Mouse (Mus musculus) kidney, embryonic 15.5 days (tissue): ENCODE data around the gene Syt2. TPM values are rescaled to one million over a fixed set of nuclear protein-coding genes. Genes with fewer than 3 reads are reported as not detected.

Source experiments
- ATAC-seq: fragments of 200-750 bp; cut with Nextera tagmentation; replicated peaks from 2 replicates; pipeline ENCODE4 v1.8.0; 2017; ENCODE audit warnings: moderate TSS enrichment; ENCODE audit not compliant: low FRiP score
- H3K27ac ChIP-seq: fragments of 300-500 bp; sonication (generic); 2 replicates; pipeline ENCODE4 v1.5.1; 2015; ENCODE audit warnings: mild to moderate bottlenecking, inconsistent platforms
- H3K27me3 ChIP-seq: fragments of 300-500 bp; sonication (generic); 2 replicates; pipeline ENCODE4 v1.6.1; 2015; ENCODE audit warnings: inconsistent platforms
- H3K36me3 ChIP-seq: fragments of 300-500 bp; sonication (generic); 2 replicates; pipeline ENCODE4 v1.6.1; 2015; ENCODE audit warnings: inconsistent platforms
- H3K4me1 ChIP-seq: fragments of 300-500 bp; sonication (generic); 2 replicates; pipeline ENCODE4 v1.6.1; 2015; ENCODE audit warnings: inconsistent platforms
- H3K4me2 ChIP-seq: fragments of 300-500 bp; sonication (generic); 2 replicates; pipeline ENCODE4 v1.6.1; 2015; ENCODE audit warnings: moderate library complexity, mild to moderate bottlenecking, inconsistent platforms
- H3K4me3 ChIP-seq: fragments of 300-500 bp; sonication (generic); replicated peaks from 2 replicates; pipeline ENCODE4 v1.5.1; 2015; ENCODE audit warnings: mild to moderate bottlenecking, inconsistent platforms
- H3K9ac ChIP-seq: fragments of 300-500 bp; sonication (generic); 2 replicates; pipeline ENCODE4 v1.6.1; 2015; ENCODE audit warnings: mild to moderate bottlenecking, inconsistent platforms
- H3K9me3 ChIP-seq: fragments of 300-500 bp; sonication (generic); replicated peaks from 2 replicates; pipeline ENCODE4 v1.6.1; 2016; ENCODE audit warnings: inconsistent platforms
- WGBS: fragments of 180-500 bp; shearing (Covaris S2); methylation state at CpG from one replicate; pipeline ENCODE4 v1.1.7; 2015; ENCODE audit warnings: mixed read lengths; 5-methylcytosine and 5-hydroxymethylcytosine counted together
- polyA plus RNA-seq: library from polyadenylated mRNA; unstranded; fragments of >200 nt; fragmentation: Nextera tagmentation; extraction: Ambion mirVana; gene quantifications from 2 replicates; pipeline ENCODE4 v1.2.1, GENCODE M21; 2015

The Syt2 gene
- polyA plus RNA-seq, 1 experiment from 2014 or later, result 1.5 TPM

- H3K27me3 ChIP-seq, result no peaks in the 10 kb centered on the region
- H3K27ac ChIP-seq, result no peak overlapping the region
- 76% methylated on average over 7 of the region's 7 CpGs for WGBS
- no peak for ATAC-seq
- H3K9me3 ChIP-seq, result no peaks in the 10 kb centered on the region
- no peak overlapping the region for H3K4me3 ChIP-seq
- no peak overlapping the region for H3K4me2 ChIP-seq
- no peak overlapping the region for H3K9ac ChIP-seq
- H3K36me3 ChIP-seq, result peaks cover 57% of the 10 kb centered on the region
- H3K4me1 ChIP-seq, result peaks cover 13% of the 10 kb centered on the region; the same call in 1 of the 2 replicates
Observed at GRCm38 (mm10) chr1:134634296-134634695, 12.2 kb upstream of the Syt2 start.

- no peak overlapping the region for H3K4me2 ChIP-seq
- no peaks in the 10 kb centered on the region for H3K9me3 ChIP-seq
- no peak overlapping the region for H3K4me3 ChIP-seq
- H3K27ac ChIP-seq, result no peak overlapping the region
- no peaks in the 10 kb centered on the region for H3K27me3 ChIP-seq
- H3K9ac ChIP-seq, result no peak overlapping the region
- ATAC-seq, result no peak
- H3K4me1 ChIP-seq, result peaks cover 13% of the 10 kb centered on the region; the same call in 1 of the 2 replicates
- peaks cover 38% of the 10 kb centered on the region for H3K36me3 ChIP-seq
- 81% methylated on average over 3 of the region's 3 CpGs for WGBS
Observed at GRCm38 (mm10) chr1:134636245-134636644, 10.2 kb upstream of the Syt2 start.

GRCm38 (mm10) chr1:134636684-134637083, 9.8 kb upstream of the Syt2 start:
- WGBS, result 10% methylated on average over 3 of the region's 3 CpGs
- Histone ChIP-seq H3K36me3 (peaks cover 33% of the 10 kb centered on the region), H3K9me3 (no peaks in the 10 kb centered on the region), H3K4me1 (peaks cover 13% of the 10 kb centered on the region; the same call in 1 of the 2 replicates), H3K4me3 (no peak overlapping the region), H3K27ac (no peak overlapping the region), H3K27me3 (no peaks in the 10 kb centered on the region), H3K4me2 (no peak overlapping the region), H3K9ac (no peak overlapping the region)
- ATAC-seq, result no peak; the same call in 1 of the 2 replicates

- H3K36me3 ChIP-seq, result peaks cover 20% of the 10 kb centered on the region
- no peak for ATAC-seq
- H3K9me3 ChIP-seq, result no peaks in the 10 kb centered on the region
- H3K27ac ChIP-seq, result no peak overlapping the region
- peaks cover 7% of the 10 kb centered on the region for H3K27me3 ChIP-seq
- 41% methylated on average over 3 of the region's 3 CpGs for WGBS
- no peak overlapping the region for H3K4me2 ChIP-seq
- H3K4me1 ChIP-seq, result peaks cover 13% of the 10 kb centered on the region; the same call in 1 of the 2 replicates
- H3K9ac ChIP-seq, result 0 out of 2 replicates have a peak overlapping the region, but pooled peaks have one; percentile 2
- H3K4me3 ChIP-seq, result no peak overlapping the region
Observed at GRCm38 (mm10) chr1:134638041-134638440, 8.4 kb upstream of the Syt2 start.

- Histone ChIP-seq H3K27me3 (peaks cover 10% of the 10 kb centered on the region), H3K4me3 (no peak overlapping the region), H3K9me3 (no peaks in the 10 kb centered on the region), H3K4me1 (peaks cover 13% of the 10 kb centered on the region; the same call in 1 of the 2 replicates), H3K36me3 (peaks cover 15% of the 10 kb centered on the region), H3K27ac (no peak overlapping the region), H3K9ac (0 out of 2 replicates have a peak overlapping the region, but pooled peaks have one; percentile 2), H3K4me2 (no peak overlapping the region)
- no peak for ATAC-seq
- WGBS, result 28% methylated on average over 7 of the region's 7 CpGs
Observed at GRCm38 (mm10) chr1:134638522-134638921, 8.0 kb upstream of the Syt2 start.

GRCm38 (mm10) chr1:134639460-134639859, 7.0 kb upstream of the Syt2 start:
- no peak for ATAC-seq
- H3K27ac ChIP-seq, result no peak overlapping the region
- 78% methylated on average over 6 of the region's 6 CpGs for whole genome bisulfite sequencing

GRCm38 (mm10) chr1:134641507-134641906, 5.0 kb upstream of the Syt2 start:
- Histone ChIP-seq H3K36me3 (no peaks in the 10 kb centered on the region), H3K9me3 (no peaks in the 10 kb centered on the region), H3K9ac (no peak overlapping the region), H3K4me1 (peaks cover 26% of the 10 kb centered on the region), H3K4me2 (no peak overlapping the region), H3K4me3 (no peak overlapping the region), H3K27me3 (peaks cover 40% of the 10 kb centered on the region), H3K27ac (no peak overlapping the region)
- ATAC-seq, result no peak
- 31% methylated on average over 3 of the region's 3 CpGs for WGBS

More at GRCm38 (mm10) chr1:134639460-134639859, 7.0 kb upstream of the Syt2 start:
- Histone ChIP-seq H3K36me3 (peaks cover 6% of the 10 kb centered on the region; the same call in 1 of the 2 replicates), H3K4me2 (no peak overlapping the region), H3K4me3 (no peak overlapping the region), H3K4me1 (peaks cover 13% of the 10 kb centered on the region; the same call in 1 of the 2 replicates), H3K27me3 (peaks cover 19% of the 10 kb centered on the region), H3K9ac (no peak overlapping the region), H3K9me3 (no peaks in the 10 kb centered on the region)

GRCm38 (mm10) chr1:134643702-134644101, 2.8 kb upstream of the Syt2 start:
- Histone ChIP-seq H3K27ac (no peak overlapping the region), H3K4me2 (no peak overlapping the region), H3K4me3 (no peak overlapping the region), H3K4me1 (peaks cover 29% of the 10 kb centered on the region), H3K36me3 (no peaks in the 10 kb centered on the region), H3K9ac (no peak overlapping the region), H3K9me3 (no peaks in the 10 kb centered on the region), H3K27me3 (peaks cover 62% of the 10 kb centered on the region)
- no peak for ATAC-seq
- 75% methylated on average over 6 of the region's 6 CpGs for WGBS

GRCm38 (mm10) chr1:134645408-134646200, 873 bp upstream of the Syt2 start:
- WGBS, result 14% methylated on average over 16 of the region's 16 CpGs
- peaks cover 69% of the 10 kb centered on the region for H3K27me3 ChIP-seq
- peaks cover 32% of the 10 kb centered on the region for H3K4me1 ChIP-seq
- peak overlapping the region; percentile 92 for H3K4me2 ChIP-seq
- ATAC-seq, result no peak
- no peaks in the 10 kb centered on the region for H3K36me3 ChIP-seq
- peak overlapping the region; percentile 40; the same call in 1 of the 2 replicates for H3K9ac ChIP-seq
- no peak overlapping the region for H3K27ac ChIP-seq
- no peaks in the 10 kb centered on the region for H3K9me3 ChIP-seq
- H3K4me3 ChIP-seq, result peak overlapping the region; percentile 53

GRCm38 (mm10) chr1:134646963-134647282, 446 bp downstream of the Syt2 start:
- WGBS, result under 1% methylated on average over 28 of the region's 28 CpGs
- Histone ChIP-seq H3K4me1 (peaks cover 45% of the 10 kb centered on the region), H3K27me3 (peaks cover 69% of the 10 kb centered on the region), H3K9me3 (no peaks in the 10 kb centered on the region), H3K27ac (no peak overlapping the region), H3K4me2 (peak overlapping the region; percentile 92), H3K9ac (peak overlapping the region; percentile 40), H3K4me3 (peak overlapping the region; percentile 53), H3K36me3 (no peaks in the 10 kb centered on the region)
- ATAC-seq, result no peak

GRCm38 (mm10) chr1:134647591-134647990, 1.1 kb downstream of the Syt2 start:
- Histone ChIP-seq H3K4me3 (peak overlapping the region; percentile 53), H3K9me3 (no peaks in the 10 kb centered on the region), H3K4me2 (peak overlapping the region; percentile 92; the same call in 1 of the 2 replicates), H3K36me3 (no peaks in the 10 kb centered on the region), H3K9ac (no peak overlapping the region), H3K27ac (no peak overlapping the region), H3K4me1 (peaks cover 51% of the 10 kb centered on the region), H3K27me3 (peaks cover 67% of the 10 kb centered on the region)
- 48% methylated on average over 7 of the region's 7 CpGs for WGBS
- no peak for ATAC-seq

- Histone ChIP-seq H3K36me3 (no peaks in the 10 kb centered on the region), H3K27ac (peak overlapping the region; percentile 78; the same call in 1 of the 2 replicates), H3K9me3 (no peaks in the 10 kb centered on the region), H3K4me2 (peak overlapping the region; percentile 46), H3K9ac (no peak overlapping the region), H3K4me1 (peaks cover 45% of the 10 kb centered on the region), H3K27me3 (peaks cover 44% of the 10 kb centered on the region), H3K4me3 (no peak overlapping the region)
- no peak for ATAC-seq
- WGBS, result 81% methylated on average over 5 of the region's 5 CpGs
Observed at GRCm38 (mm10) chr1:134650816-134651215, 4.3 kb downstream of the Syt2 start.
